Mouse (Mus musculus) cerebellum, postnatal 4 days (tissue): ENCODE results near the gene Dpf2.
A peak's percentile ranks its signal among the peaks of the same experiment; 100 is the strongest.

Source experiments
- DNase-seq, 2 experiments: peaks; one replicate each; pipeline ENCODE4 v3.0.0; 2022; ENCODE audit warnings: low spot score in 2 of 2, mixed read lengths in 1 of 2

Gene Dpf2

DNA sequence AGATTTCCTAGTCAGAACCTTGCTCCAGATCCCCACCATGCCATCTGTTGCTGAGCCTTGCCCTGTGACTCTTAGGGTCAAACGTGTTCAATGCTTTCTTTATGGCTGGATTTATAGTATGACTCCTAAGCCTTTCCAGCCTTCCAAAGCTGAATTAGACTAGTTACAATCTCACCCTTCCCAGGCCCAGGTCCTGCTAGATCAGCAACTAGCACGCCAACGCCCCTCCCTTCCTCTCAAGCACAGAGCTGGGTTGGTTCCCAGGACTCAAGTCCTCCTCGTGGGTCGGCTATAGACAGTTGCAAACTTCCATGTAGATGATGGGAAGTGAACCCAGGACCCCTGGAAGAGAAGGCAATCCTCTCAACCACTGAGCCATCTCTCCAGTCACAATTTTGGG is 22.9 kb upstream of the Dpf2 start:
- DNase-seq = no peak

DNA sequence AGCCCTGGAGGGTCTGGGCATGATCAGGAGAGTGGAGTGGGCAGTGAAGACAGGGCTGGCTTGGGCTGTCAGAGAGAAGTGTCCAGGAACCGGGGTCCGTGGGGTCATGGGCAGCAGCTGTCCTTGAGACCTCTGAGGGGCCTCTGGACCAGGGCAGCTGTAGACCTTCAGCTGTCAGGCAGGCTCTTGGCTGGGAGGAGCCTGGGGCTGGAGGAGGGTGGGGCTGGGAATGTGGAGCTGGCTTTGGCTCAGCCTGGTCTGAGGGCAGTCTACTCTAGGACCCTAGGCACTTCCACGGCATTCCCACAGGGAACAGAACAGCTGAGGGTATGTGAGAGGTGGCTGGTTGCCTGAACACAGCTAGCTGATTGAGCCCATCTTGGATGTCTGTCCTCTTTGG is 22.5 kb upstream of the Dpf2 start:
- DNase-seq = no peak

DNA sequence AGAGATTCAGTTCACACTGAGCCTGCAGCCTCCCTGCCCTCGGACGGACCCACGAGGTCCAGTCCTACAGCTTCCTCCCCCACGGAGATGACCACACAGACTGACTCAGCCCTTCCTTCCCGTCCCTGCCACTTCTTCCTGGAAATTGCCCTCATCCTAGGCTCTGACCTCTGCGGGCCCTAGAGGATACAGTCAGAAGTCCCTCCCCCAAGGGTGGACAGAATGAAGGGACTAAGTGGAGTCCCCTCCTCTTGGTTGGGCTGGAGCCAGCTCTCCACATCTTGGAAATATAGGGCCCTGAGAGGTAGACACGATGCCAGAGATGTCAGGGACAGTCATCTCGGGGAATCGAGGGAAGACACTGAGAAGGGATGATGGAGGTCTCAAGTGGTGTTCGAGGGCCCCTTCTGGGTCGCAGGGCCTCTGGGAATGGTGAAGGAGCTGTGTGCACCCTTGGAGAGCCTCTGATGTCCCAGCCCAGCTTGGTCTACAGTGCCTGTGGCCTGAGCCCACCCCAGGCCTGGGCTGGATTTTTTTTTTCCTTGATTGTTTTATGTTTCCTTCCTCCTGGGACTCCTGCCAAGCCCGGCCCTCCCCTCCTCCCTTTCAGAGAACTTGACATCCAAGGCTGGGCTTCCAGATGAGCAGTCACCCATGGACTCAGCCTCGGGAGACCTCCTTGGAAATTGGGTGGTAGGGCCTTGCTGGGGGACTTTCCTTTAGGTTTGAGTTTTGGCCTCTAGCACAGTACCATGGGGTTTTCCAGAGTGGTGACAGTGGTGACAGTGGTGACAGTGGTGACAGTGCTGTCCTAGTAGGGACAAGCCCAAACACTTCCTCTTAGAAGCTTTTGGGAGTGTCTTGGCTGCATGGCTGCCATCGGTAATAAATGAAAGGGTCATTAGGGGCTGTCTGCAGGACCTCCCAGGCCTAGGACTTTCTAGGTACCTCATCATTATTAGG is 17.1 kb upstream of the Dpf2 start:
- no peak for DNase-seq

DNA sequence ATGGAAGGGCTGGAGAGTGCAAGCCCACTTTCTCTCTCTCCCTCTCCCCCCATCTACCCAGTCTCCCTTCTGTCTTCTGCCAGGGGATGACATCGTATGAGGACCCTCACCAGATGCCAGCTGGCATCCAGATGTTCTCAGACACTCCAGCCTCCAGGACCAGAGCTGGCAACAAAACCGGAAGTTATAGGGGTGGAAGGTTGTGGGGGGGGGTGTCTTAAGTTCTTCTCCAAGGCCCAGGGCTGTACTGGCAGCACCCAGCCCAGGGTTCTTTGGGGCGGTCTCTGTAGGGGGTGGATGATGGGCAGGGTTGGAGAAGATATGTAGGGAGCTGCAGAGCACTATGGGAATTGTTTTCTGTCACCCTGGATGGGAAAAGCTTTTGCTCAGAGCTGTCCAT is 15.7 kb upstream of the Dpf2 start:
- no peak for DNase-seq

DNA sequence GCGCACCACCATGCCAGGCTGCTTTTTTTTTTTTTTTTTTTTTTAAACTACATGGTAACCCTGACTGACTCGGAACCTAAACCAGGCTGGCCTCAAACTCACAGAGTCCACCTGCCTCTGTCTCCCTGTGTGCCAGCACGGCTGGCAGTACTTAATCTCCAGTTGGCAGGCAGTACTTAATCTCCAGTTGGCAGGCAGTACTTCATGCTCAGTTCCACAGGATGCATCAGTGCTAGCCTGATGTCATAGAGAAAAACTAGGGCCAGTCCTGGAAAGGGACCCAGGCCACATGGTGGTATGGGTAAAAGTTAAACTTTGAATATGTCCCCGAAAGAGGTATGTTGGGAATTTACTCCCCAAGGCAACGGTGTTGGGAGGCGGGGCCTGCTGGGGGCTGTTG is 15.3 kb upstream of the Dpf2 start:
- no peak for DNase-seq

DNA sequence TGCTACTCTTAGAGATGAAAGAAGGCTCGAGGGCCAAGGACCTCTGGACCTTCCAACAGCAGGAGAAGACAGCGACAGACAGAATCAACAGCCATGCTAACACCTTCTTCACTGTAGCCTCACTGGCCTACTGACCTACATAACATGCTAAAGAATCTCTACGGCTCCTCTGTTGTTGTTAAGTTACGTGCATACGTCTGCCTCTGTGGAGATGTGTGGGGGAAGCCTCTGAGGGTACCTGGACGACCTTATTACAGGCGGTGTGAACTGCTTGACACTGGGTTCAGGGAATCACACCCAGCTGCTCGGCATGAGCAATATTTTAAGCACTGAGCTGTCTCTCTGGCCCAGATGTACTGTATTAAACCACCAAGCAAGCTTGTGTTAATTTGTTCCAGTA is 14.7 kb upstream of the Dpf2 start:
- no peak for DNase-seq

DNA sequence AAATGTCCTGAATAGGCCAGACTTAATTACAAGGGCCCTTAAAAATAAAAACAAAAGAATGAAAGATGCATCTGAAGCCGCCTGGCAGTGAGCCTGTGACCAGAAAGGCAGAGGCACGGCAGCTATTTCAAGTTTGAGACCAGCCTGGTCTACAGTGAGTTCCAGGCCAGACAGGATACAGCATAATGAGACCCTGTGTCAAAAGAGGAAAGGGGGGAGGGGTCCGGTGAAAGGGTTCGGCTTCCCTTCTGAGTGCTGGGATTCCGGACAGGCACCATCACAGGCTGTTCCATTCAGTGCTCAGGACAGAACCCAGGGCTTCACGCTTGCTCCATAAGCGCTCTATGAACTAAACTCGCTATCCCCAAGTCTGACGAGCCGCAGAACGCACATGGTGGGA is 14.2 kb upstream of the Dpf2 start:
- DNase-seq = no peak

DNA sequence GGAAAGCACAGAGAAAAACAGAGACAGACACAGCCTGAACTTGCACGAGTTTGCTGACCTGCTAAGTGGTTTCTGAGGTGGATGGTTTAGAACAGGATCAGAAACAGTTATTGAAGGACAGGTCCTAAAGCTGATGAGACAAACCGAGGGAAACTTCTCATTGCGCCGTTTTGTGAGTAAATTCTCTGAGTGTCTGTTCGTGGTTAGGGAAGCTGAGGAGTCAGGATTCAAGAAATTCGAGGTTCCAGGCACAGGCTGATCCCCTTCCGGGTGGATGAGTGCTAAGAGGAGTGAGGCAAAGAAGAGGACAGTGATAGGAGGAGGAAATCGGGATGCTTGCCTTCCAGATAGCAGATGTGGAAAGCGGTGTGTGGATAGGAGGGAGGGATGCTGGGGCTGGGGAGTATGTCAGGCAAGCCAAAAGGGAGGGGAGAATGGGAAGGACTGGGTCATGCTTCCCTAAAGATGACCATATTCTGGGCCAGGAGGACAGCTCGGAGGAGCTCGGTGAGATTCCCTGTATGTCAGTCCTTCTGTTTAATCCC is 12.6 kb upstream of the Dpf2 start:
- DNase-seq = no peak

DNA sequence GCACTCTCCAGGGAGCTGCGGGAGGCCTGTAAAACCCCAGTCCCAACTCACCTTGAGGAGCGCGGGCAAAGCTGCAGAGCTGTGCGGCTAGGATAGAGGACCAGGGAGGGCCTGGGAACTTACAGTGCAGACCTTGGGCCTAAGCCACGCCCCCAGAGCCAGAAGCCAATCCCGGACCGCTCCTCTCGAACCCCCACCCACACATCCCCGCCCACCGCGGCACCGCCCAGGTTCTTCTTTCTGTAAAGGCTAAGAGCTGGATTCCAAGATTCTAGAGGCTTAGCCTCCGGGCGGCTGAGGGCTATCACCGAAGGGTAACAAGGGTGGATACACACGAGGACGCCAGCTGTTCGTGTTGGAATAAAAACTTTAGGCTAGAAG is 11.9 kb upstream of the Dpf2 start, which contains the start of gene Cdc42ep2:
TSS of gene Cdc42ep2 (minus strand) at position 104 of the 381 bp plus-strand sequence.
- DNase-seq = peak; percentile 87 to 90

DNA sequence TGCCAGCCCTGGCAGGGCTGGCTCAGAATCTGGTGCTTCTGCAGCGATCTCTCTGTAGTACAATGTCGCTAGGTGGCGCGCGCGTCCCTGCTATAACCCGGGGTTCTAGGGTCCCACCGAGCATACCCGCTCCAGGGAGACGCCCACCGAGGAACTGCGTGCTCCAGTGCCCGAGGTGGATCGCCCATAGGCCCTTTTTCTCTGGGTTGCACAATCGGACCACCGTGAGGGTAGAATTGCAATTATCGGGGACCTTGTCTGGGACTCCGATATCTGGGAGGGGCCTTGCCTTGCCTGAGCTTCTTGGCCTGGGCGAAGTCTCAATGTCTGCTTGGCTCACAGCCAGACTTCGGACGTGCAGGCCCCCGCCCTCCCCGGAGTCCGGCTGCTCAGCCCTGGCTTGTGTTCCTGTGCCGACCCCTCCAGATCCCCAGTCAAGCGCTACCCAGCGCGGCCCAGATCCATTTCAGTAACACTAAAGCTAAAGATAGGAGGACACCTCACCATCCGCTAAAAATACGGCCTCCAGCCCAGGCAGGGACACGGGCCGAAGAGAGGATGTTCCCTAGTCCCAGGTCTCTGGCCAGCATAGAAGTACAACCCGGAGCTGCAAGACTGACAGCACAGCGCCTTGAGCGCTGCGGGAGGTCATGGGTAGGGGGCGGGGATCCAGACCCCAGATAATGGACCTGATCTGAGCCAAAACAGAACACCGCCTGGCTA is 11.3 kb upstream of the Dpf2 start:
- peak; percentile 92 to 97 for DNase-seq

DNA sequence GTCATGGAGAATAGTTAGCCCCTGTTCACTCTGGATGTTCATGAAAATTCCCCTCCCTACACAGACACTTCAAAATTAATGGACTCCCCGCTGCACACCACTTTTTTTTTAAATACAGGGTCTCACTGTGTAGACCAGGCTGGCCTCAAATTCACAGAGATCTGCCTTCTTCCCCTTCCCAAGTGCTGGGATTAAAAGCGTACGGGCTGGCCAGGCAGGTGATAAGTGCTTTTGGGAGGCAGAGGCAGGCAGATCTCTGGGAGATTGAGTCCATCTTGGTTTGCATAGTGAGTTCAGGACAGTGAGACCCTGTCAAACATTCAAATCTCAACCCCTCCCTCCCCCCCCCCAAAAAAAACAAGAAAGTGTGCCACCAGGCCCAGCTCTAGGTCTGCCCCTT is 10.2 kb upstream of the Dpf2 start:
- no peak for DNase-seq

DNA sequence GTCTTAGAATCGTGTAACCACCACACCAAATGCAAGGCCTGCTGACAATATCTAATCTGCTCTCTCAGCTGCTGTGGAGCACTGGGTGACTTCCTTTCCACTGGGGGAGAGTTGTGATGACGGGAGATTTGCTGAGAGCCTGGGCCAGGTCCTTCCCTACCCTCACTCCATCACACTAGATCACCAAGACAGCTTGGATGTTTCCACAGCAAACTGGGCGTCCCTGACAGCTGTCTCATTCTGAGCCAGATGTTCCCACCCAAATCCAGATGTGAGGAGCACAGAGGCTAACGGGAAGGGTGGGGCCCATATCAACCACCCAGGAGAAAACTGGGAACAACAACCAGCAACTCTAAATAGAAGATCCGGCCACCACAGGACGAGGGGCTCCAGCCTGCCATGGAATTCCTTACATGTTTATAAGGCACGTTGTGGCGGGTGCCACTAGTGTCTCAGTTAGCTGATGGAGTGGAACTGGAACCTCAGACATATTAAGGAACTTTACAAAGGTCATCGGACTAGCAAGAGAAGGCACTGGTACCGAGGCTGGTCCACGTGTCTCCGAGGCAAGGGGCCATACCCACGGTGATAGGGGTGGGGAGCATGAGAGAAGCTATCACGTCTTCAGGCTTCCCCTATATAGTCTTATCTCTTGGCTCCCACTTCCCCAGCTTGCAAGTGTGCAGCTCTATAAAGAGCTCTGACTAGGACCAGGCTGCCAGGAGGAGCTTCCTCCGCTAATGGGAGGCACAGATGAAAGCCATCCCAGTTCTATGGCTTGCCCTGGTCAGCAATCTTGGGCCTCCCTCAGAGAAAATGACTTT is 9.5 kb upstream of the Dpf2 start:
- DNase-seq = no peak

DNA sequence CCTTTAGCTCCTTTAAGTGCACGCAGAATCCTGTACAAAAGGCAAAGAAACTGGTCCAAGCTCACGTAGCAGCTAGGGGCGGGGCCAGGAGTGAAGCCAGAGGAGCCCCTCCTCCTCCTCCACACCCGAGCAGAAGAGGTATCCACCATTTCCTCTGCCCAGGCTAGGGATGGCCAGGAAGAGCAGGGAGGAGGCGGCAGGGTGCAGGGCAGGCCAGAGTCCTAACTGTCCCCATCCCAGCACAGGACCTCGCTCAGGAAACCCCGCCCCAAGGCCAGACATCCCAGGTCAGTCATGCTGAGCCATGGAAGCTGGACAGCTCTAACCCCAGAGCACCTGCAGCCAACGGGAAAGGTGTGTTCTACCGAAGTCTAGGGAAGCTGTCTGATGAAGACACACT is 8.9 kb upstream of the Dpf2 start:
- no peak for DNase-seq

DNA sequence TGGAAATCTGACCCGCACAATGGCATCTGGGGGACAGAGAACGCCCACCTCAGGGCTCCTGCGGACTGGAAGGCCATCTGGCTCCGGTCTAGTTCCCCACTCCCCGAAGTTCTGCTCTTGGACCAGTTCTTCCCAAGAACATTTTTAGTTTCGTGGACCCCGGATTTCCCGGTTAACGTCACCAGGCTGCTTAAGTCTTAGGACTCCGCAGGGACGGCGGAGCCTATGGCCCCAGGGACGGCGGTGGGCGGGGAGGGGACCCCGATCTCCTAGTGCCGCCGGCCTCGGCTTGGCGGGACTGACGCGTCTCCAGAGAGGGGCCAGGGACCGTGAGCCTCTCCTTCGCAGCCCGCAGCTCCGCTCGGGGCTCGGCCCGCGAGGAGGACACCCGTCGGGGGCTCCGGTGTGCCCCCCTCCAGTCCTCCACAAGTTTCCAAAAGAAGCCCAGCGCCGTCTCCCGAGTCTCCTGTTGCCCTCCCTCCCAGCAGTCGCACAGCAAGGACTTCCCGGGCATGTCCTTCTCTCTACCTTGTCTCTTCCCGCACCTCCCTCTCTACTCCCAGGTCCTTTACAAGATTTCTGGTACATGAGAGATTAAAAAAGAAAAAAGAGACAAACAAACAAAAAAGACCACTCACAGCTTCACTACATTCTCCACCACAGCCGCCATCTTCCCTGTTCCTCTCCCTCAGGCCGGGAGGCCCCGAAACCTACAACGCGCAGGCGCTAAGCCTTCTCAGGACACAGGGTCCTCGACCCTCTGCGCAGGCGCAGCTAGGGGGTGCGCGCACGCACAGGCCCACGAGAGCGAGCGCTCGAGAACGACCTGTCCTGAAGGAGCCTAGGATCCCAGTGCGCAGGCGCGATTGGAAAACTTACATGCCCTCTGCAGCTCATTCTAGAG is 455 bp downstream of the Dpf2 start:
- peak; percentile 94 to 99 for DNase-seq

DNA sequence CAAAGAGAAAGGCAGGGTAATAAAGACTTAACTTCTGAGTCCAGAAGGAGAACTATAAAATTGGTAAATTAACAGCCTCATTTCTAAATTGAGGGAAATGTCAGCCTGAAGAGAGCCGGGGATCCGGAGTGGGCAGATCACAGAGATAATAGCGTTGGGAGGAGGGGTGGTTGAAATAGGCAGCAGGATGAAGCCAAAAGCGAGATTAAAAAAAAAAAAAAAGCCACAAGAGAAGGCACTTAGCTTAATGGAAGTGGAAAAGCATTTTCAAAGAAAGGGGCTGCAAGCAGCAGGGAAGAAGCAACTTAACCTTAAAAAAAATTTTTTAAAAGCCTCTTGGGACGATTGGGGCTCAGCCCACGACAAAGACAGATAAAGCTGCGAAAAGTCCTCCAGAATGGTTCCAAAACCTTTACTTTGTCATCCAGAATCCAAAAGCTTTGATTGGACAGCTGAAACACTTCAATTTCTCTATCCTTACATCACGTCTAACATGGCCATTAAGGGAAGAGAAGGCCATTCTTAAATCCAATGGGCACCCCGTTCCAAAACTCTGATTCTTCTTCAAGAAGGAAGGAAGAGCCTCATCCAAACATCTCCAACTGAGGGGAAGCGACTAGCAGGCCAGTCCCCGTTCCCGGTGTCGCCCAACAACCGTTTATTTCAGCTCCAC is 1.2 kb downstream of the Dpf2 start:
- DNase-seq = no peak

DNA sequence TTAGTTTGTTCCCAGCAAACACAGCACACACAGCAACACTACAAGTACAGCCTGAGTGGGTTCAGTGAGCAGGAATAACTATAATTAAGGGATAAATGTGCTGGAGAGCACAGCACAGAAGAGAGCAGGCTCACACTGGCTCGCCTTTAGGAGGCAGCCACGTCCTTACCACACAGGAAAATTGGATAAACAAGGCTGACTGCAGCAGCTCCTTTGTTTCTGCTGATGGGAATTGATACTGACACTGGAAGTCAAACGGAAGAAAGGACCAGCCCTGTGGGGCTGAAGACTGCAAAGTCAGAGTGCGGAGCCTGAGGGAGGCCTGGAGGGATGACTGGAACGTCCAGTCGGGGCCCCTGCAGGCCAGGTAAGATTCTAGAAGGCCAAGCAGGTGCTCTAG is 2.6 kb downstream of the Dpf2 start:
- peak in 1 of 2 experiments; percentile 32 for DNase-seq

DNA sequence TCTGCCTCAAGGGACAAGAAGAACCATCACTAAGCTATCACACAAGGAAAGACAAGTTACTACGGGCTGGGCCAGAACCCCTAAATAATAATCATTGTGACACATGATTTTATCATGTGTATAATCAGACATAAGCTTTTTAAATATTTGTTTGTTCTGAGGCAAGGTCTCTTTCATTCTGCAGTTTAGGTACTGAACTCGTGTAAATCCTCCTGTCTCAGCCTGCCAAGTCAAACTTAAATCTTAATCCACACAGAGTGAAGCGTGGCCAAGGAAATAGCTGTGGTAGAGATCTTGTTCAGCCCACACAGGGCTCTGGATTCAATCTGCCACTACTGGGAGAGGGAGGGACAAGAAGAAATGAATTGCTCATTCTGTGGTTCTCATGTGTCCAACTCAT is 5.5 kb downstream of the Dpf2 start:
- no peak for DNase-seq

DNA sequence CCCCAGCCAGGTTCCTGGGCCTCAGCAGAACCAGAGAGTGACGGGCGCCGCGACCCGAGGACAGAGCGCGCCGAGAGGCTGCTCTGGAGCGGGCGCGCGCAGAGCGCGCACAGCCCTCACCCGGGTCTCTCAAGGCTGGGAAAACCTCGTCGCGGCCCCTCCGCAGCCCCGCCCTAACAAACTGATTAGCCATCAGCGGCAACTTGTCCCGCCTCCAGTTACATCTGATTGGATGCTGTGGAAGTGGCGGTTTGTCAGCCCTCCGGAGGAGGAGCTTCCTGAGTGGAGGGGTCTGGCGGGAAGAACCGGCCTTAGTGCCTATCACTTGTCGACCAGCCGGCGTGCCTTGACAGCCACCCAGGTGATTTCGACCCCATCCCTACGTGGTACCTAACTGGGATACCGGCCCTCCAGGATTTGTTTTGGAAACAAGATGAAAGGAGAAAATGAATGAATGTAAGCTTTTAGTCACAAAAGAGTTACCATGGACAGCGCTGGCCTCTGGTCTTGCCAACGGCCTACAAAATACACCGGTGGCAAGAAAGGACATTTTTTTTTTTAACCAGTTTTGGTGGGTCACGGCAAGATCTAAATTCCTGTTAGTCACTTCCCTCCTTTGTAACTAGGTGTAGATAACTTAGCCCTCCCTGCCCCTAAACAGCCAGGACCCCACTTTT is 18.7 kb downstream of the Dpf2 start, which contains the start of gene Tigd3:
TSS of gene Tigd3 (minus strand) at position 148 of the 677 bp plus-strand sequence.
- peak; percentile 87 to 97 for DNase-seq

DNA sequence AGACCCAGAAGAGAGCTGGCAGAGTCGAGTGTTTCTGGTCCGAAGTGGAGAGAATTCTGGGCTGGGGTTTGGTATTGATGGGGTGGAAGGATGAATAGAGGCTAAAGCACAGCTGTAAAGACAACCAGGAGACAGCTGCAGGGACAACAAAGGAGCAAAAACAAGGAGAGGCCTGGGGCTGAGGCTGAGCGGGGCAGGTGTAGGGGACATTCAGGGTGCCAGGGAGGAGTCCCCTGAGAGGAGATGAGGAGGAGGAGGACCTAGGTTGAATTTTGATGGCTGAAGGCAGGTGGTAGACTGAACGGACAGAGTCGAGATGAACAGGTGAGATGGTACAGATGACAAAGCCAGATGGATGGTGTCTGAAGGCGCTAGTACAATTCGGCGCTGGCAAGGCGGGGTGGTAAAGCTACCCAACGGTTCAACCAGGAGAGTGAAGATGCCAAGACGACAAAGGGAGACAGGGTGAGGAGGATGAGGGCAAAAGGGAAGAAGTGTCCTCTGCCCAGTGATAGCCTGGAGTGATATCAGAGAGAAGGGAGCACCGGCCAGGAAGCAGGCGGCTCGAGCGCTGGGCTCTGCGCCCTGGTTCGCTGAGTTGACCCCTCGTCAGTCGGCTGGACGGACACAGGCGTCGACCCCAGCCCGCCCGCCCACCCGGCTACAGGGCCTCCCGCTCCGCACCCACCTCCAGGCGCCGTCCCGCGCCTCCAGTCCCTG is 19.4 kb downstream of the Dpf2 start:
- no peak for DNase-seq
